Mouse (Mus musculus): ENCODE results near the gene Rassf7. TPM values are rescaled to one million over a fixed set of nuclear protein-coding genes. Genes with fewer than 3 reads are reported as not detected.
A peak's percentile ranks its signal among the peaks of the same experiment; 100 is the strongest.

Gene Rassf7
- 32.5 and 38.8 TPM in 2 replicates for polyA plus RNA-seq (2014; fragmentation: Nextera tagmentation; extraction: Ambion mirVana)

DNA sequence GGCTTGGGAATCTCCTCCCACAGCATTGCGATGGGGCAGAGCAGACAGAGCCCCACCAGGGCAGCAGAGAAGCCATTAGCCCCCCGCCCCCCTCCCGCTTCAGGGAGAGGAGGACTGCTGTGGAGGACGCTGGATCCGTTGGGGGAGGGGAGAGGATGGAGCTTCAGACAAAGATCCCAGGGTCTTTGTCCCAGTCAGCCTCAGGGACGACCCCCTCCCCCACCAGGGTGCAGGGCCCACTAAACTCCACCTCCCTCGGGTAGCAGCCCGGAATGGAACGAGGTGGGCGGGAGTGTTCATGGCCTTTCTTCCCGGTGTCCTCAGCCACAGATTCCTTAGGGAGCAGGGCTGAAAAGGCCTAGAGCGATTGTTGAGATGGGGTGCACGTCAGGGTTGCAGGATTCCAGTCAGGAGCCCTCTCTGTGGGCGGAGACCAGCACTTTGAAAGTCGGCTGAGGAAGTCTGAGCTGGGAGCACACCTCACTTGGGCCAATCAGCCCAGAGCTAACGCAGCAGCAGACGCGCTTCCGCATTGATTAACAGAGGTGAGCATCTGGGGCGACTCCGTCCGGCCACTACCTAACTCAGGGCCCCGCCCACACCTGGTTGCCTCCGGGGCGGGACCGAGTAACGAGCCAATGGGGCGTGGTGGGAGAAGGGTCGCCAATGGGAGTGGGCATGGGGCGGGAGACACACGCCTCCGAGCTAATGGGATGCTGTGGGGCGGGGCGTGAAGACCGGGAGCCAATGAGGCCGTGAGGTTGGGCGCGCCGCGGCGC lies at the start of gene Rassf7:
Gene Rassf7, plus strand, starts transcription at position 760 of the 779 bp plus-strand sequence.
- DNase-seq (ENCODE audit: low spot score): peak; percentile 97
- H3K36me3 ChIP-seq (ENCODE audit: control insufficient read depth, insufficient read depth, low read length): no peaks in the 10 kb centered on the region; the same call in 1 of the 2 replicates
- H3K27me3 ChIP-seq (ENCODE audit: control insufficient read depth, insufficient read depth, low read length): no peaks in the 10 kb centered on the region
- peak within 1 kb of the TSS; percentile 69 for H3K9ac ChIP-seq (ENCODE audit: low read length)
- WGBS: under 1% methylated on average over 41 of the region's 41 CpGs
- H3K9me3 ChIP-seq (ENCODE audit: control insufficient read depth, low read length): no peaks in the 10 kb centered on the region
- peak; percentile 92 for ATAC-seq (ENCODE audit: insufficient number of reproducible peaks, low FRiP score, low TSS enrichment, low read depth)
- H3K27ac ChIP-seq (replicated peaks; ENCODE audit: low read depth, low read length): peak within 1 kb of the TSS; percentile 66
- H3K4me2 ChIP-seq (ENCODE audit: low read depth, severe bottlenecking): peak within 1 kb of the TSS; percentile 83
- peaks cover 4% of the 10 kb centered on the region; the same call in 1 of the 2 replicates for H3K4me1 ChIP-seq (ENCODE audit: control insufficient read depth, insufficient read depth, low read length)
- H3K4me3 ChIP-seq (ENCODE audit: low read depth, low read length): peak within 1 kb of the TSS; percentile 77

- peak overlapping the region; percentile 78 for H3K9ac ChIP-seq (ENCODE audit: low read length)
- peak overlapping the region; percentile 47 for H3K4me3 ChIP-seq (ENCODE audit: low read depth, low read length)
- no peaks in the 10 kb centered on the region for H3K27me3 ChIP-seq (ENCODE audit: control insufficient read depth, insufficient read depth, low read length)
- H3K27ac ChIP-seq (replicated peaks; ENCODE audit: low read depth, low read length): no peak overlapping the region
- DNase-seq (ENCODE audit: low spot score) (no peak), ATAC-seq (ENCODE audit: insufficient number of reproducible peaks, low FRiP score, low TSS enrichment, low read depth) (no peak)
- H3K36me3 ChIP-seq (ENCODE audit: control insufficient read depth, insufficient read depth, low read length): peaks cover 2% of the 10 kb centered on the region; the same call in 1 of the 2 replicates
- peak overlapping the region; percentile 78 for H3K4me2 ChIP-seq (ENCODE audit: low read depth, severe bottlenecking)
- H3K4me1 ChIP-seq (ENCODE audit: control insufficient read depth, insufficient read depth, low read length): peaks cover 8% of the 10 kb centered on the region
- WGBS: 14% methylated on average over 7 of the region's 7 CpGs
- no peaks in the 10 kb centered on the region for H3K9me3 ChIP-seq (ENCODE audit: control insufficient read depth, low read length)
Observed at GRCm38 (mm10) chr7:141167901-141168517, 47.7 kb upstream of the Rassf7 start.

- Histone ChIP-seq H3K9ac (ENCODE audit: low read length) (peak overlapping the region; percentile 78), H3K27me3 (ENCODE audit: control insufficient read depth, insufficient read depth, low read length) (no peaks in the 10 kb centered on the region), H3K4me2 (ENCODE audit: low read depth, severe bottlenecking) (peak overlapping the region; percentile 78), H3K9me3 (ENCODE audit: control insufficient read depth, low read length) (no peaks in the 10 kb centered on the region), H3K27ac (replicated peaks; ENCODE audit: low read depth, low read length) (no peak overlapping the region), H3K4me3 (ENCODE audit: low read depth, low read length) (peak overlapping the region; percentile 47), H3K4me1 (ENCODE audit: control insufficient read depth, insufficient read depth, low read length) (peaks cover 12% of the 10 kb centered on the region), H3K36me3 (ENCODE audit: control insufficient read depth, insufficient read depth, low read length) (peaks cover 2% of the 10 kb centered on the region; the same call in 1 of the 2 replicates)
- 2% methylated on average over 22 of the region's 22 CpGs for WGBS
- DNase-seq (ENCODE audit: low spot score) (peak; percentile 61), ATAC-seq (ENCODE audit: insufficient number of reproducible peaks, low FRiP score, low TSS enrichment, low read depth) (no peak)
Observed at GRCm38 (mm10) chr7:141168518-141168953, 47.1 kb upstream of the Rassf7 start.

DNA sequence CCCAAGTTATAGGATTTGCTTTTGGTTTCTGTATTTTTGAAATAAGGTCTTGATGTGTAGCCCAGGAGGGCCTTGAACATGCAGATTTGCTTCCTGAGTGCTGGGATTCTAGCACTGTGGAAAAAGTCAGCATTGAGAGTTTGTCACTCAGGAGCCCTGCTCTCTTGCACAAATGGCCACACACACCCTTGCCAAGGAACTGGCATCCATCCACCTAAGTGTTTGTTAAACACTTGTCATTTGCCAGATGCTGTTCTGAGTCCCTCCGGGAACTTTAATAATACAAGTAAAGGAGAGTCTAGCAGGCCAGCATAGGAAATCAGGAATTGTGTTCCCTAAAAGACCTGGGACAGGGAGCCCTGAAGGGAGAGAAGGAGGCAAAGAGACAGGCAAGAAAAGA lies 46.4 kb upstream of the Rassf7 start:
- Histone ChIP-seq H3K9me3 (ENCODE audit: control insufficient read depth, low read length) (no peaks in the 10 kb centered on the region), H3K36me3 (ENCODE audit: control insufficient read depth, insufficient read depth, low read length) (no peaks in the 10 kb centered on the region), H3K4me3 (ENCODE audit: low read depth, low read length) (no peak overlapping the region), H3K9ac (ENCODE audit: low read length) (no peak overlapping the region), H3K4me1 (ENCODE audit: control insufficient read depth, insufficient read depth, low read length) (peaks cover 12% of the 10 kb centered on the region), H3K27me3 (ENCODE audit: control insufficient read depth, insufficient read depth, low read length) (no peaks in the 10 kb centered on the region), H3K27ac (replicated peaks; ENCODE audit: low read depth, low read length) (no peak overlapping the region), H3K4me2 (ENCODE audit: low read depth, severe bottlenecking) (no peak overlapping the region)
- 91% methylated on average over 1 of the region's 1 CpGs for WGBS
- ATAC-seq (ENCODE audit: insufficient number of reproducible peaks, low FRiP score, low TSS enrichment, low read depth) (no peak), DNase-seq (ENCODE audit: low spot score) (no peak)

DNA sequence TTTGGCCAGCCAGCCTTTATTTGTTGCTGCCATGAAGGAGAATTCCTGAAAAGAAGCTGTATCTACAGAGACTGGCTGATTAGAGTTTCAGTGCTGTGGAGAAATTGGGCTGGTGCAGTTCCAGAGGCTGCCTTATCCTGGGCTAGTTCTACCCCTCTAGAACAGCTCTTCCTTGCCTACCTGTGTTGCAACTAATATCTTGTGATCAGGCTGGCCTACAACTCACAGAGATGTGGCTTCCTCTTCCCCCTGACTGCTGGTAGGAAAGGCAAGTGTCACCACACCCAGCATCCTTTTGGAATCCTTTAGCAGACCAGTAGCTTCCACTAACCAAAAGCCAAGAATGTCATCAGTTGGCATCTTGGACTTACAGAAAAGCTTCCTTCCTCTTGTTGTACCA lies 45.8 kb upstream of the Rassf7 start:
- no peak for DNase-seq (ENCODE audit: low spot score)
- H3K4me2 ChIP-seq (ENCODE audit: low read depth, severe bottlenecking): no peak overlapping the region
- H3K36me3 ChIP-seq (ENCODE audit: control insufficient read depth, insufficient read depth, low read length): no peaks in the 10 kb centered on the region
- H3K4me3 ChIP-seq (ENCODE audit: low read depth, low read length): no peak overlapping the region
- no peaks in the 10 kb centered on the region for H3K27me3 ChIP-seq (ENCODE audit: control insufficient read depth, insufficient read depth, low read length)
- H3K9me3 ChIP-seq (ENCODE audit: control insufficient read depth, low read length): no peaks in the 10 kb centered on the region
- no peak for ATAC-seq (ENCODE audit: insufficient number of reproducible peaks, low FRiP score, low TSS enrichment, low read depth)
- peaks cover 12% of the 10 kb centered on the region for H3K4me1 ChIP-seq (ENCODE audit: control insufficient read depth, insufficient read depth, low read length)
- no peak overlapping the region for H3K27ac ChIP-seq (replicated peaks; ENCODE audit: low read depth, low read length)
- no peak overlapping the region for H3K9ac ChIP-seq (ENCODE audit: low read length)

GRCm38 (mm10) chr7:141172116-141173006 lies 43.3 kb upstream of the Rassf7 start, which contains the start of gene Rnh1:
Gene Rnh1 (minus strand): TSS chr7:141172857.
- ATAC-seq (ENCODE audit: insufficient number of reproducible peaks, low FRiP score, low TSS enrichment, low read depth) (peak; percentile 95), DNase-seq (ENCODE audit: low spot score) (peak; percentile 94)
- no peaks in the 10 kb centered on the region for H3K27me3 ChIP-seq (ENCODE audit: control insufficient read depth, insufficient read depth, low read length)
- H3K27ac ChIP-seq (replicated peaks; ENCODE audit: low read depth, low read length): peak within 1 kb of the TSS; percentile 86
- H3K9me3 ChIP-seq (ENCODE audit: control insufficient read depth, low read length): no peaks in the 10 kb centered on the region
- peaks cover 12% of the 10 kb centered on the region for H3K4me1 ChIP-seq (ENCODE audit: control insufficient read depth, insufficient read depth, low read length)
- peak within 1 kb of the TSS; percentile 65 for H3K9ac ChIP-seq (ENCODE audit: low read length)
- H3K4me3 ChIP-seq (ENCODE audit: low read depth, low read length): peak within 1 kb of the TSS; percentile 44
- no peaks in the 10 kb centered on the region for H3K36me3 ChIP-seq (ENCODE audit: control insufficient read depth, insufficient read depth, low read length)
- WGBS: 5% methylated on average over 55 of the region's 55 CpGs
- H3K4me2 ChIP-seq (ENCODE audit: low read depth, severe bottlenecking): peak within 1 kb of the TSS; percentile 61

- peak overlapping the region; percentile 61 for H3K4me2 ChIP-seq (ENCODE audit: low read depth, severe bottlenecking)
- H3K36me3 ChIP-seq (ENCODE audit: control insufficient read depth, insufficient read depth, low read length): no peaks in the 10 kb centered on the region
- H3K9me3 ChIP-seq (ENCODE audit: control insufficient read depth, low read length): no peaks in the 10 kb centered on the region
- 91% methylated on average over 5 of the region's 5 CpGs for WGBS
- no peak overlapping the region for H3K4me3 ChIP-seq (ENCODE audit: low read depth, low read length)
- ATAC-seq (ENCODE audit: insufficient number of reproducible peaks, low FRiP score, low TSS enrichment, low read depth): no peak
- peaks cover 8% of the 10 kb centered on the region for H3K4me1 ChIP-seq (ENCODE audit: control insufficient read depth, insufficient read depth, low read length)
- no peak for DNase-seq (ENCODE audit: low spot score)
- peak overlapping the region; percentile 59; the same call in 1 of the 2 replicates for H3K27ac ChIP-seq (replicated peaks; ENCODE audit: low read depth, low read length)
- no peaks in the 10 kb centered on the region for H3K27me3 ChIP-seq (ENCODE audit: control insufficient read depth, insufficient read depth, low read length)
- H3K9ac ChIP-seq (ENCODE audit: low read length): no peak overlapping the region; the same call in 1 of the 2 replicates
Observed at GRCm38 (mm10) chr7:141173323-141173850, 42.3 kb upstream of the Rassf7 start.

DNA sequence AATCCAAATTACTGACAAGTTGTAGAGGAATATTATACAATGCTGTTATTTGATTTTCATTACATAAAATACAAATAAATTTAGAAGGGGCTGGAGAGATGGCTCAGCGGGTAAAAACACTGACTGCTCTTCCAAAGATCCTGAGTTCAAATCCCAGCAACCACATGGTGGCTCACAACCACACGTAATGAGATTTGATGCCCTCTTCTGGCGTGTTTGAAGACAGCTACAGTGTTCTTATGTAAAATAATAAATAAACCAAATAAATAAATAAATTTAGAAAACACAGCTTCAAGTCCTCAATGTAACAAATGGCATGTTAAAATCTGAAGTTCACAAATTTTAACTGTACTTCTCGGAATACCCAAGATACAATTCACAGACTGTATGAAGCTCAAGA lies 40.6 kb upstream of the Rassf7 start:
- 85% methylated on average over 4 of the region's 4 CpGs for WGBS
- Histone ChIP-seq H3K4me1 (ENCODE audit: control insufficient read depth, insufficient read depth, low read length) (peaks cover 8% of the 10 kb centered on the region), H3K36me3 (ENCODE audit: control insufficient read depth, insufficient read depth, low read length) (no peaks in the 10 kb centered on the region), H3K27ac (replicated peaks; ENCODE audit: low read depth, low read length) (no peak overlapping the region), H3K9me3 (ENCODE audit: control insufficient read depth, low read length) (no peaks in the 10 kb centered on the region), H3K4me2 (ENCODE audit: low read depth, severe bottlenecking) (no peak overlapping the region), H3K27me3 (ENCODE audit: control insufficient read depth, insufficient read depth, low read length) (no peaks in the 10 kb centered on the region), H3K4me3 (ENCODE audit: low read depth, low read length) (no peak overlapping the region), H3K9ac (ENCODE audit: low read length) (no peak overlapping the region)
- no peak for ATAC-seq (ENCODE audit: insufficient number of reproducible peaks, low FRiP score, low TSS enrichment, low read depth)
- no peak for DNase-seq (ENCODE audit: low spot score)

Data from limb, embryonic 11.5 days (tissue).